Mouse (Mus musculus) heart, adult 2 months (tissue): ENCODE measurements around the gene Cacna2d4.

ENCODE experiments used
- CTCF ChIP-seq: fragments of 200-600 bp; IDR thresholded peaks from 2 replicates; pipeline ENCODE4 v1.8.1; 2022; ENCODE audit warnings: antibody characterized with exemption, mild to moderate bottlenecking, moderate library complexity
- POLR2A ChIP-seq: fragments of 200-500 bp; IDR thresholded peaks from 2 replicates; pipeline ENCODE4 v1.6.1; 2011; ENCODE audit warnings: mild to moderate bottlenecking, low read depth, low read length, control low read depth; ENCODE audit not compliant: insufficient read depth

DNA sequence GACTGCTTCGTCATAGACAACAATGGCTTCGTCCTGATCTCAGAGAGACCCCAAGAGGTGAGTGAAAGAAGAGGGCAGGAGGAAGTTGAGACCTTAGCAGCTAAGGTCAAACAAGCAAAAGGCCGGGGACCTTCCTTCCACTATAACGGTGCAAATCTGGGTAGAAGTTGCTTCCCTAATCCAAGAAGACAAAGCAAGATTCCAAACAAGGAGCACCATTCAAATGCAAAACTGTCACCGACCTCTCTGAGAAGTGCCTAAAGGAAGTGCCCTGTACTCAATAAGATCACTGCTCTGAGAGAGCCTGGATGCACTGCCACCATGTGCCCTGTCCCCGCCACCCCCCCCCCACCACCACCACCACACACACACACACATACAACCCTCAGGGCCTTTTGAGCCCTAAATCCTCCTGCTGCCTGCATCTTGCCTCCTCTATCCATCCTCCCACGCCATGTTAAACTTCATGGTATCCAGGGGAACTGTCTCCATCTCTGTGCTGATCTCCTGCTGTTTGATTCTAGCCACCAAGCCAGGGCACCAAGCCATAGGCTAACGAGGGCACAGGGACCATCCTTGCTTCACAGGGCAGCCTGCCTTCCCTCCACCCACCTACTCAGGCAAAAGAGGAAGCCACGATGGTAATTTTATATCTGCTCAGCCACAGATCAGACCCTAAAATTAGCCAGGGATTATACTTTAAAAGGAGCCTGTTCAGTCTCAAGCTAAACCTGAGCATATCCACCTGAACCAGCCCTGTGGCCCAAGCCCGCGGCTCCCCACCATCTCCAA, 102.0 kb downstream of the Cacna2d4 start:
- no peak for TF ChIP-seq POLR2A
- no peak for TF ChIP-seq CTCF
